Mouse (Mus musculus) left cerebral cortex, postnatal 10 days (tissue): ENCODE results near the gene Caap1. TPM values are rescaled to one million over a fixed set of nuclear protein-coding genes. Genes with fewer than 3 reads are reported as not detected.

Source experiments
- DNase-seq, 2 experiments: peaks; one replicate each; pipeline ENCODE4 v3.0.0; 2021 to 2022; ENCODE audit warnings: low spot score in 2 of 2, mixed read lengths in 1 of 2; ENCODE audit errors: extremely low spot score in 1 of 2
- intact Hi-C: fragments of 180-260 bp; cut with DNase I; formaldehyde crosslinking; loops from one replicate; pipeline ENCODE4 v1.15.1; 2025
- total RNA-seq, 2 experiments: library from RNA; stranded (reverse); gene quantifications; 2 replicates each; pipeline ENCODE4 v1.2.3; 2021

Gene Caap1
- total RNA-seq, 2 experiments from 2014 or later, result 9.3 to 10.4 TPM

DNA sequence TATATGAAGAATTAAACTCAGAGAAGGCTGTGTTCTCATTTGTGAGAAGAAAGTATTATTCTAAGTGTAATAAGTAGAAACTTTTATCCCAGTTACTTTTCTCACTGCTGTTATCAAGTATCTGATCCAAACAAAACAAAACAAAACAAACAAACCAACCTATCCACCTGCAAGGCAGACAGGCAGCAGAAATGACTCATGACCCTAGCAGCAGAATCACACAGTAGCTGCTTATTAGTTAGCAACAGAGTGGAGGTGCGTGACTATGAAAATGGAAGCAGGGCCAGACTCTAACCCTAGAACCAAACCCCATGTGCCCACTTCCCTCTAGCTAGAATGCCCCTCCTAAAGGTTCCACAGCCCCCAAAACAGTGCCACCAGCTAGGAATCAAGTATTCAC is 27.1 kb downstream of the Caap1 start:
- intact Hi-C loops, result loop anchor here (10.0 kb wide), 2 partner anchors 395 to 525 kb away; no protein-coding TSS in a partner anchor
- DNase-seq, result no peak

GRCm38 (mm10) chr4:94523321-94523720 is 33.3 kb downstream of the Caap1 start:
- intact Hi-C loops, result loop anchor here (10.0 kb wide), 2 partner anchors 389 to 519 kb away; no protein-coding TSS in a partner anchor
- no peak for DNase-seq

GRCm38 (mm10) chr4:94517631-94518030 is 39.0 kb downstream of the Caap1 start:
- DNase-seq, result peak; percentile 17 to 52
- intact Hi-C loops, result no loop called here

DNA sequence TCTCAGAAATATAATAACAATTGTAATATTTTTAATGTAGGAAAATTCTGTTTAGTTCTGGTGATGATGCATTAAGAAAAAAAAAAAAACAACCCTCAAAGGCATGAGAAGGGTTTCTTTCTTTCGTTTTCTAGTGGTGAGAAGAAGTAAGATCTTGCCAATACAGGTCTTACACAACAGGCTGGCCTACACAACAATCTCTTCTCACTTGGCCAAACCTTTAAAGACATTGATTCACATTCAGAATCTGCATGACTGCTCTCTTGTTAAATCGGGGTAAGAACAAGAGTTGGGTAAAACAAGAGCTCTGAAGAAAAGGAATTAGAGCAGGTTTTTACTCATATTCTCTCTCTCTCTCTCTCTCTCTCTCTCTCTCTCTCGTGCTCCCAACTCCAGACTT is 41.2 kb downstream of the Caap1 start:
- DNase-seq, result no peak
- intact Hi-C loops, result no loop called here

- no peak for DNase-seq
- intact Hi-C loops, result no loop called here
Measured at GRCm38 (mm10) chr4:94476749-94477399, 79.7 kb downstream of the Caap1 start.

DNA sequence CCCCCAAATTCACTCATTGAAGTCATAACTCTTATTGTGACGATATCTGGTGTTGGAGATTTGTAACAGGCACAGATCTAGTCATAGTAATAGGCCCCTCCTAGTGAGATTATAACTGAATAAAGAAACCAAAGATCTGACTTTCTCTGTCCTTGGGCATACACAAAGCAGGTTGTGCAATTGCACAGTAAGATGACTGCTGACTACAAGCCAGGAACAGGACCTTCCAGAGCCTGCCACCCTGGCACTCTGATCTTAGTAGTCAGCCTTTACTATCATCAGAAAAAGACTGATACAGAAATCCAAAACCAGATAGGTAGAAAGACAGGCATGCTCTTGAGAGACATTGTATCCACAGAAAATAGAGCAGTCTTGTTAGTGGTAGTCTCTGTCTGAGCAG is 83.3 kb downstream of the Caap1 start:
- no peak for DNase-seq
- intact Hi-C loops, result no loop called here

DNA sequence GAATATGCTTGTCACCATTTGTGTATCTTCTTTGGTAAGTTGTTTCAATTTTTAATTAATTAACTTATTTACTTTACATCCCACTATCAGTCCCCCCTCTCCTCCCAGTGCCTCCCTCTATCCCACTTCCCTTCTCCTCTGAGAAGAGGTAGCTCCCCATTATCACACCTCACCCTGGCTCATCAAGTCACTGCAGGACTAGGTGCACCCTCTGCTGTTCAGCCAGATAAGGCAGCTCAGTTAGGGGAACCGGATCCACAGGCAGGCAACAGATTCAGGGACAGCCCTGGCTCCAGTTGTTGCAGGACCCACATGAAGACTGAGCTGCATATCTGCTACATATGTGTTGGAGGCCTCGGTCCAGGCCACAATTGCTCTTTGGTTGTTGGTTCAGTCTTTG is 97.2 kb downstream of the Caap1 start:
- intact Hi-C loops, result no loop called here
- DNase-seq, result no peak

DNA sequence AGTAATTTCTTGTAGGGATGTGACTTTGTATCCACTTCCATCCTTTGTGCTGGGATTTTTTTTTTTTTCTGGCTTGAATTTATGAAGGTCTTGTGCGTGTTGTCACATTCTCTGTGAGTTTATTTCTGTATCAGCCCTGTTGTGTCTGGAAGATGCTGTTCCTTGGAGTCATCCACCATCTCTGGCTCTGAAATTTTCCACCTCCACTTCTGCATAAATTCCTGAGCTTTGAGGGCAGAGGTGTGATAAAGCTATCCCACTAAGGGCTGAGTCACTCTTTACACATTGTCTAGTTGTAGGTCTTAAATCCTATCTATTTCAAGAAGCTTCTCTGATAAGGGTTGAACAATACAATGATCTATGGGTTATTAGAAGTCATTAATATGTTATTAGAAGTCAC is 101.7 kb downstream of the Caap1 start:
- intact Hi-C loops, result no loop called here
- no peak for DNase-seq

Other genes with a start within 250 kb of the Caap1 start
- gene Gm10306, start 250 bp downstream of the Caap1 start, total RNA-seq, result not detected
- gene Plaa, start 46.4 kb upstream of the Caap1 start, total RNA-seq, result 10 to 100 TPM; 67.6 to 69.7 TPM
- 10 to 100 TPM; 28.2 to 29.4 TPM for gene Ift74, start 57.7 kb upstream of the Caap1 start, total RNA-seq
- not detected for gene Lrrc19, start 93.3 kb upstream of the Caap1 start, total RNA-seq
- gene Tek, start 182.5 kb upstream of the Caap1 start, total RNA-seq, result 10 to 100 TPM; 10.7 to 12.1 TPM